Comparison of ENCODE assay signal across 23 mouse cellular contexts in genomic region chr10:94967468-94967867, GRCm38 (mm10). TPM values are rescaled to one million over a fixed set of nuclear protein-coding genes. Genes with fewer than 3 reads are reported as not detected.
A peak's percentile ranks its signal among the peaks of the same experiment; 100 is the strongest.
DNase-seq lines count a peak whose midpoint lies in the region; ATAC-seq and TF ChIP-seq lines count a peak whose summit lies in the region.
"Had no signal": no experiment of that assay in that cellular context is flagged by ENCODE, and none has a peak within 500 bp of the region (broad histone marks: within the 10 kb centered on the region; RNA-seq: fewer than 3 reads in every experiment).

No protein-coding gene starts in this region.

- peak; percentile 45 for ATAC-seq in liver, embryonic 11.5 days (replicated peaks; ENCODE audit: low FRiP score)
- peak; percentile 61 for ATAC-seq in liver, postnatal 0 days
- no peak for ATAC-seq in forebrain, embryonic 16.5 days
- ATAC-seq: forebrain, embryonic 15.5 days; midbrain, embryonic 15.5 days had no signal

- no peak overlapping the region for H3K4me3 ChIP-seq in bone marrow macrophage, adult 2 months (ENCODE audit: insufficient read depth, low read length)
- H3K4me3 ChIP-seq in liver, embryonic 11.5 days (ENCODE audit: low read depth, low read length): no peak overlapping the region
- H3K4me3 ChIP-seq in liver, postnatal 0 days (ENCODE audit: low read depth, low read length): no peak overlapping the region
- no peak overlapping the region for H3K4me3 ChIP-seq in forebrain, embryonic 16.5 days (replicated peaks; ENCODE audit: low read length)
- H3K4me3 ChIP-seq: embryonic facial prominence, embryonic 15.5 days; forebrain, embryonic 15.5 days; left cerebral cortex, adult 2 months; limb, embryonic 15.5 days; midbrain, embryonic 15.5 days; neural tube, embryonic 13.5 days had no signal

- no peak overlapping the region for H3K9ac ChIP-seq in liver, embryonic 11.5 days (ENCODE audit: low read depth, low read length)
- H3K9ac ChIP-seq in liver, postnatal 0 days (replicated peaks): no peak overlapping the region
- H3K9ac ChIP-seq in forebrain, embryonic 16.5 days (replicated peaks; ENCODE audit: low read depth, low read length): no peak overlapping the region
- H3K9ac ChIP-seq: embryonic facial prominence, embryonic 15.5 days; forebrain, embryonic 15.5 days; limb, embryonic 15.5 days; midbrain, embryonic 15.5 days; neural tube, embryonic 13.5 days had no signal

- H3K36me3 ChIP-seq in liver, embryonic 11.5 days (ENCODE audit: control insufficient read depth, insufficient read depth, low read length): no peaks in the 10 kb centered on the region
- no peaks in the 10 kb centered on the region for H3K36me3 ChIP-seq in liver, postnatal 0 days (replicated peaks; ENCODE audit: insufficient read depth, low read length)
- no peaks in the 10 kb centered on the region for H3K36me3 ChIP-seq in forebrain, embryonic 16.5 days (ENCODE audit: control insufficient read depth, insufficient read depth)
- H3K36me3 ChIP-seq: embryonic facial prominence, embryonic 15.5 days; forebrain, embryonic 15.5 days; limb, embryonic 15.5 days; midbrain, embryonic 15.5 days; neural tube, embryonic 13.5 days had no signal

- TF ChIP-seq CTCF in bone marrow macrophage, adult 2 months (IDR thresholded peaks at IDR 0.05; ENCODE audit: low read depth, low read length): no peak
- TF ChIP-seq CTCF in liver, postnatal 0 days (IDR thresholded peaks at IDR 0.05; ENCODE audit: low read depth): no peak

- TF ChIP-seq POLR2A in bone marrow macrophage, adult 2 months (IDR thresholded peaks at IDR 0.05; ENCODE audit: borderline replicate concordance, low read depth, low read length): no peak

- TF ChIP-seq EP300 in liver, postnatal 0 days (IDR thresholded peaks at IDR 0.05; ENCODE audit: low read depth): no peak

- WGBS in liver, embryonic 11.5 days: 76% methylated on average over 7 of the region's 7 CpGs
- 68% methylated on average over 7 of the region's 7 CpGs for WGBS in liver, postnatal 0 days (ENCODE audit: insufficient replicate concordance)
- 92% methylated on average over 7 of the region's 7 CpGs for WGBS in forebrain, embryonic 16.5 days

- peak overlapping the region; percentile 70 for H3K27ac ChIP-seq in bone marrow macrophage, adult 2 months (ENCODE audit: insufficient read depth, low read depth, low read length)
- no peak overlapping the region for H3K27ac ChIP-seq in liver, embryonic 11.5 days (ENCODE audit: low read depth, low read length)
- H3K27ac ChIP-seq in liver, postnatal 0 days (ENCODE audit: low read depth): no peak overlapping the region
- no peak overlapping the region for H3K27ac ChIP-seq in forebrain, embryonic 16.5 days (ENCODE audit: low read length)
- H3K27ac ChIP-seq: embryonic facial prominence, embryonic 15.5 days; forebrain, embryonic 15.5 days; left cerebral cortex, adult 2 months; limb, embryonic 15.5 days; midbrain, embryonic 15.5 days; neural tube, embryonic 13.5 days; stomach, postnatal 0 days had no signal

- H3K4me1 ChIP-seq in bone marrow macrophage, adult 2 months (ENCODE audit: control insufficient read depth, insufficient read depth, low read length): peaks cover 25% of the 10 kb centered on the region
- peaks cover 5% of the 10 kb centered on the region for H3K4me1 ChIP-seq in liver, embryonic 11.5 days (replicated peaks; ENCODE audit: control insufficient read depth, insufficient read depth, low read length)
- no peaks in the 10 kb centered on the region for H3K4me1 ChIP-seq in liver, postnatal 0 days (ENCODE audit: insufficient read depth)
- H3K4me1 ChIP-seq in forebrain, embryonic 16.5 days (replicated peaks; ENCODE audit: control insufficient read depth, insufficient read depth, low read length): no peaks in the 10 kb centered on the region
- H3K4me1 ChIP-seq: embryonic facial prominence, embryonic 15.5 days; forebrain, embryonic 15.5 days; limb, embryonic 15.5 days; midbrain, embryonic 15.5 days; neural tube, embryonic 13.5 days had no signal

- H3K4me2 ChIP-seq in liver, embryonic 11.5 days: no peak overlapping the region
- no peak overlapping the region for H3K4me2 ChIP-seq in liver, postnatal 0 days (ENCODE audit: low read depth, low read length)
- H3K4me2 ChIP-seq in forebrain, embryonic 16.5 days (ENCODE audit: low read length): no peak overlapping the region
- H3K4me2 ChIP-seq: embryonic facial prominence, embryonic 15.5 days; forebrain, embryonic 15.5 days; heart, embryonic 11.5 days; limb, embryonic 15.5 days; midbrain, embryonic 15.5 days; neural tube, embryonic 13.5 days had no signal

- H3K27me3 ChIP-seq in liver, embryonic 11.5 days (replicated peaks; ENCODE audit: control insufficient read depth, insufficient read depth, low read length): no peaks in the 10 kb centered on the region
- H3K27me3 ChIP-seq in liver, postnatal 0 days (ENCODE audit: insufficient read depth, low read length): no peaks in the 10 kb centered on the region
- H3K27me3 ChIP-seq in forebrain, embryonic 16.5 days (replicated peaks; ENCODE audit: control insufficient read depth, insufficient read depth, low read length): no peaks in the 10 kb centered on the region
- H3K27me3 ChIP-seq: embryonic facial prominence, embryonic 15.5 days; forebrain, embryonic 15.5 days; limb, embryonic 15.5 days; midbrain, embryonic 15.5 days; neural tube, embryonic 13.5 days had no signal

- intact Hi-C loops in left cerebral cortex, postnatal 25 days (cut with DNase I): no loop called here

- peaks cover 5% of the 10 kb centered on the region; the same call in 1 of the 2 replicates for H3K9me3 ChIP-seq in liver, embryonic 11.5 days (ENCODE audit: control insufficient read depth, low read length)
- peaks cover 4% of the 10 kb centered on the region for H3K9me3 ChIP-seq in liver, postnatal 0 days (ENCODE audit: low read length)
- peaks cover 8% of the 10 kb centered on the region; the same call in 1 of the 2 replicates for H3K9me3 ChIP-seq in forebrain, embryonic 16.5 days (ENCODE audit: control insufficient read depth, low read length)
- H3K9me3 ChIP-seq: embryonic facial prominence, embryonic 15.5 days; forebrain, embryonic 15.5 days; limb, embryonic 15.5 days; midbrain, embryonic 15.5 days; neural tube, embryonic 13.5 days had no signal

- no peak for DNase-seq in liver, embryonic 11.5 days (ENCODE audit: low spot score)
- no peak for DNase-seq in liver, postnatal 0 days
- DNase-seq in left cerebral cortex, postnatal 25 days (ENCODE audit: low spot score in 2 of 2): no peak
- no peak for DNase-seq in thymus, postnatal 4 days
- no peak for DNase-seq in kidney, postnatal 14 days
- DNase-seq: adrenal gland, postnatal 14 days; B cell, adult 2 months; cerebellum, adult 9-10 months; gastrocnemius, postnatal 14 days; heart, adult 11 months; kidney, adult 11 months; layer of hippocampus, adult 9-11 months; left cerebral cortex, postnatal 4 days had no signal

RNA-seq across cellular contexts. Expression of gene Plxnc1, which starts 22.8 kb away (rescaled TPM):
- polyA plus RNA-seq in bone marrow macrophage, adult 2 months (2012; ENCODE audit: insufficient read depth, insufficient read length, missing spikeins): 76.7 and 82.8 TPM in 2 replicates
- polyA plus RNA-seq in liver, embryonic 11.5 days (2014; fragmentation: Nextera tagmentation; extraction: Ambion mirVana): 5.3 and 6.0 TPM in 2 replicates
- polyA plus RNA-seq in liver, postnatal 0 days (2015; fragmentation: Nextera tagmentation; extraction: Ambion mirVana): 2.7 and 2.8 TPM in 2 replicates
- 10 to 100 TPM; 40.8 to 43.9 TPM for total RNA-seq in left cerebral cortex, postnatal 25 days (2021)
- 9.5 and 11.1 TPM in 2 replicates for polyA plus RNA-seq in forebrain, embryonic 16.5 days (2015; fragmentation: Nextera tagmentation; extraction: Ambion mirVana)
